Mouse (Mus musculus) heart, postnatal 10 days (tissue): Measurements from ENCODE around the gene Zswim3. TPM values are rescaled to one million over a fixed set of nuclear protein-coding genes. Genes with fewer than 3 reads are reported as not detected.

Experiments
- DNase-seq, 2 experiments: peaks; one replicate each; pipeline ENCODE4 v3.0.0; 2021
- intact Hi-C: fragments of 180-260 bp; cut with DNase I; formaldehyde crosslinking; loops from one replicate; pipeline ENCODE4 v1.15.1; 2025
- total RNA-seq, 2 experiments: library from RNA; stranded (reverse); gene quantifications; 2 replicates each; pipeline ENCODE4 v1.2.3; 2021

Zswim3 gene
- 1 to 10 TPM; 2.1 to 2.9 TPM for total RNA-seq

GRCm38 (mm10) chr2:164804533-164805331, at the start of gene Zswim3, which contains the start of gene Acot8:
TSS of gene Zswim3 (plus strand) at chr2:164805098.
TSS of gene Acot8 (minus strand) at chr2:164804882.
- DNase-seq: peak; percentile 99
- intact Hi-C loops: no loop called here

- intact Hi-C loops: no loop called here
- DNase-seq: no peak
Observed at GRCm38 (mm10) chr2:164757841-164758240, 47.1 kb upstream of the Zswim3 start.

- intact Hi-C loops: no loop called here
- DNase-seq: no peak
Observed at GRCm38 (mm10) chr2:164758692-164759091, 46.2 kb upstream of the Zswim3 start.

GRCm38 (mm10) chr2:164760059-164760833, 44.7 kb upstream of the Zswim3 start:
- intact Hi-C loops: no loop called here
- no peak for DNase-seq

GRCm38 (mm10) chr2:164761502-164761901, 43.4 kb upstream of the Zswim3 start:
- intact Hi-C loops: no loop called here

GRCm38 (mm10) chr2:164761971-164762370, 42.9 kb upstream of the Zswim3 start:
- intact Hi-C loops: no loop called here
- no peak for DNase-seq

More at GRCm38 (mm10) chr2:164761502-164761901, 43.4 kb upstream of the Zswim3 start:
- DNase-seq: no peak

GRCm38 (mm10) chr2:164762593-164762992, 42.3 kb upstream of the Zswim3 start:
- intact Hi-C loops: no loop called here
- DNase-seq: no peak

- no peak for DNase-seq
- intact Hi-C loops: loop anchor here (2.0 kb wide), 1 partner anchor 19 kb away; no protein-coding TSS in a partner anchor
Observed at GRCm38 (mm10) chr2:164765841-164766240, 39.1 kb upstream of the Zswim3 start.

- intact Hi-C loops: loop anchor here (2.0 kb wide), 1 partner anchor 21 kb away; no protein-coding TSS in a partner anchor
Observed at GRCm38 (mm10) chr2:164767812-164768540, 36.9 kb upstream of the Zswim3 start.

GRCm38 (mm10) chr2:164769258-164770037, 35.5 kb upstream of the Zswim3 start, which contains the start of gene Ube2c:
TSS of gene Ube2c (plus strand) at chr2:164769898.
- peak; percentile 99 to 100 for DNase-seq
- intact Hi-C loops: no loop called here

More at GRCm38 (mm10) chr2:164767812-164768540, 36.9 kb upstream of the Zswim3 start:
- no peak for DNase-seq

GRCm38 (mm10) chr2:164770279-164770678, 34.6 kb upstream of the Zswim3 start:
- no peak for DNase-seq
- intact Hi-C loops: no loop called here

- intact Hi-C loops: no loop called here
- no peak for DNase-seq
Observed at GRCm38 (mm10) chr2:164771123-164771522, 33.8 kb upstream of the Zswim3 start.

GRCm38 (mm10) chr2:164773229-164773988, 31.5 kb upstream of the Zswim3 start:
- intact Hi-C loops: no loop called here
- DNase-seq: no peak

- intact Hi-C loops: no loop called here
Observed at GRCm38 (mm10) chr2:164773989-164774364, 30.9 kb upstream of the Zswim3 start.

GRCm38 (mm10) chr2:164776130-164776529, 28.8 kb upstream of the Zswim3 start:
- no peak for DNase-seq
- intact Hi-C loops: no loop called here

More at GRCm38 (mm10) chr2:164773989-164774364, 30.9 kb upstream of the Zswim3 start:
- no peak for DNase-seq

- intact Hi-C loops: no loop called here
- DNase-seq: no peak
Observed at GRCm38 (mm10) chr2:164776801-164777200, 28.1 kb upstream of the Zswim3 start.

- intact Hi-C loops: no loop called here
Observed at GRCm38 (mm10) chr2:164777246-164778014, 27.5 kb upstream of the Zswim3 start.

GRCm38 (mm10) chr2:164778015-164778287, 26.9 kb upstream of the Zswim3 start:
- intact Hi-C loops: no loop called here
- no peak for DNase-seq

More at GRCm38 (mm10) chr2:164777246-164778014, 27.5 kb upstream of the Zswim3 start:
- no peak for DNase-seq

- intact Hi-C loops: no loop called here
- no peak for DNase-seq
Observed at GRCm38 (mm10) chr2:164778809-164779208, 26.1 kb upstream of the Zswim3 start.
